Mouse (Mus musculus) midbrain, embryonic 11.5 days (tissue): ENCODE measurements around the gene Oas1c. TPM values are rescaled to one million over a fixed set of nuclear protein-coding genes. Genes with fewer than 3 reads are reported as not detected.
A peak's percentile ranks its signal among the peaks of the same experiment; 100 is the strongest.

Source experiments
- ATAC-seq: fragments of 200-750 bp; cut with Nextera tagmentation; 2 replicates; pipeline ENCODE4 v1.8.0; 2017; ENCODE audit warnings: moderate TSS enrichment, moderate library complexity; ENCODE audit not compliant: low FRiP score
- DNase-seq: peaks from one replicate; pipeline ENCODE4 v3.0.0; 2015; ENCODE audit warnings: low spot score; ENCODE audit errors: missing footprints
- H3K27ac ChIP-seq: fragments of 300-500 bp; sonication (generic); 2 replicates; pipeline ENCODE4 v1.5.1; 2014; ENCODE audit warnings: low read depth, low read length
- H3K27me3 ChIP-seq: fragments of 300-500 bp; sonication (generic); 2 replicates; pipeline ENCODE4 v1.6.1; 2014; ENCODE audit warnings: mild to moderate bottlenecking, low read length, moderate library complexity, mixed read lengths; ENCODE audit not compliant: control insufficient read depth, insufficient read depth
- H3K36me3 ChIP-seq: fragments of 300-500 bp; sonication (generic); 2 replicates; pipeline ENCODE4 v1.6.1; 2014; ENCODE audit warnings: mild to moderate bottlenecking, low read length, moderate library complexity, mixed read lengths; ENCODE audit not compliant: control insufficient read depth, insufficient read depth
- H3K4me1 ChIP-seq: fragments of 300-500 bp; sonication (generic); 2 replicates; pipeline ENCODE4 v1.6.1; 2014; ENCODE audit warnings: low read length; ENCODE audit not compliant: control insufficient read depth, insufficient read depth
- H3K4me2 ChIP-seq: fragments of 300-500 bp; sonication (generic); 2 replicates; pipeline ENCODE4 v1.6.1; 2014; ENCODE audit warnings: mild to moderate bottlenecking, moderate library complexity
- H3K4me3 ChIP-seq: fragments of 300-500 bp; sonication (generic); 2 replicates; pipeline ENCODE4 v1.5.1; 2014; ENCODE audit warnings: low read depth, low read length
- H3K9ac ChIP-seq: fragments of 300-500 bp; sonication (generic); 2 replicates; pipeline ENCODE4 v1.6.1; 2014; ENCODE audit warnings: low read length
- H3K9me3 ChIP-seq: fragments of 300-500 bp; sonication (generic); 2 replicates; pipeline ENCODE4 v1.6.1; 2016; ENCODE audit warnings: low read length; ENCODE audit not compliant: control insufficient read depth
- WGBS: fragments of 180-500 bp; shearing (Covaris S2); extraction: QIAGEN DNeasy Blood & Tissue Kit; methylation state at CpG from one replicate; pipeline ENCODE4 v1.1.7; 2014; 5-methylcytosine and 5-hydroxymethylcytosine counted together
- polyA plus RNA-seq: library from polyadenylated mRNA; unstranded; fragments of >200 nt; fragmentation: Nextera tagmentation; extraction: Ambion mirVana; gene quantifications from 2 replicates; pipeline ENCODE4 v1.2.1, GENCODE M21; 2014

Gene Oas1c
- polyA plus RNA-seq: 0.14 and 0.15 TPM in 2 replicates

DNA sequence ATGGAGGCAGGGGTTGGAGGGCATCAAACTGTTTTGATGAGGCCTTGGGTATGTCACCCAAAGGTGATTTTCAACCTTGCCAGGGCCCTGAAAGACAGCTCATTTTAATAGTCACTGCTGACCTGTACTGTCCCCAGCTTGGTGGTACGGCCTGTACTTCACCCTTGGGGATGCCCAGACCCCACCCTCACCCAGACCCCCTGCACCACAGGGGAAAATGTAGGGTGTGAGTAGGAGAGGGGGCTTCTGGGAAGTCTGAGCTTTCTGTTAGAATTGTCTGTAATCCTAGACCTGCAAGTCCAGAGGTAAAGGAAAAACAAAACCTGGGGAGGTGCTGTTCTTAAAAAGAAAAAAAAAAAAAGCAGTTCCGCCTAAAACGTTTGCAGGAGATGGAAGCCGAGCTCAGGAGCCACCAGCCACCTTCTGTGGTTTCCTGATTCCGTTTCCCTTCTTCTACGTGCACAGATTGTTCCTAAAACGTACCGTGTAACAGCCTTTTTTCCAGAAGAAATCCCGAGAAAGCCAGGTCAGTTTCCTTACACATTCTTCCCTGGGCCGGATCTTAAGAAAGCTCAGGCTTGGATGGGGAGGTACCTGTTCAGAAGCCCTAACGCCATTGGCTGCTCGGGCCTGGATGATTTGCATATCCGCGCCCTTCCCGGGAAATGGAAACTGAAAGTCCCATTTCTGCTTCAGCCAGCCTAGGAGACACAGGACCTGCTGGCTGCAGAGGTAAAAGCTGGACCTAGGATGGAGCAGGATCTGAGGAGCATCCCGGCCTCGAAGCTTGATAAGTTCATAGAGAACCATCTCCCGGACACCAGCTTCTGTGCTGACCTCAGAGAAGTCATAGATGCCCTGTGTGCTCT, at the start of gene Oas1c:
Gene Oas1c, minus strand, starts transcription at position 564 of the 869 bp plus-strand sequence.
- 8% methylated on average over 18 of the region's 18 CpGs for WGBS
- no peaks in the 10 kb centered on the region for H3K4me1 ChIP-seq
- DNase-seq (peak; percentile 91), ATAC-seq (peak; percentile 63; the same call in 1 of the 2 replicates)
- no peaks in the 10 kb centered on the region for H3K9me3 ChIP-seq
- peak within 1 kb of the TSS; percentile 53 for H3K9ac ChIP-seq
- peak within 1 kb of the TSS; percentile 48 for H3K4me2 ChIP-seq
- peak within 1 kb of the TSS; percentile 14; the same call in 1 of the 2 replicates for H3K4me3 ChIP-seq
- no peaks in the 10 kb centered on the region for H3K27me3 ChIP-seq
- no peak within 1 kb of the TSS for H3K27ac ChIP-seq
- no peaks in the 10 kb centered on the region for H3K36me3 ChIP-seq

DNA sequence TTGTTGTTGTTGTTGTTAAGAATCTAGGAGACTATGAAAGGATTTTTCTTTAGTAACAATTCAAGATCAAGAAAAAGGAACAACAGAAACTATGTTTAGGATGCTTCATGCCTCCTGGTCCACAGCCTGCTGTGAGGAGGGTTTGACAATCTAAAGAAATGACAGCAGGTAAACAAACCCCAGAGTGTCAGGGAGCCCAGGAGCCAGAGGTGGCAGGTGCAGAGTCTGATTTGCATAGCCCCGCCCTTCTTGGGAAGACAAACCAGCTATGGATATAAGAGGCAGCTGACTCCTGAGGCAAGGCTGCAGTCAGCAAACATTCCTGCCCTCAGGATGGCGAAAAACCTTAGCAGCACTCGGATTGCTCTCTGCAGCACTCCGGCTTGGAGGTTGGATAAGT, 48.8 kb upstream of the Oas1c start, which contains the start of gene Oas1h:
Gene Oas1h, plus strand, starts transcription at position 301 of the 400 bp plus-strand sequence.
- DNase-seq (no peak), ATAC-seq (no peak)
- H3K4me3 ChIP-seq: no peak within 1 kb of the TSS
- H3K27ac ChIP-seq: no peak within 1 kb of the TSS
- H3K4me2 ChIP-seq: no peak within 1 kb of the TSS
- no peaks in the 10 kb centered on the region for H3K27me3 ChIP-seq
- WGBS: 60% methylated on average over 4 of the region's 4 CpGs
- H3K9ac ChIP-seq: no peak within 1 kb of the TSS
- no peaks in the 10 kb centered on the region for H3K36me3 ChIP-seq
- H3K4me1 ChIP-seq: no peaks in the 10 kb centered on the region
- no peaks in the 10 kb centered on the region for H3K9me3 ChIP-seq

DNA sequence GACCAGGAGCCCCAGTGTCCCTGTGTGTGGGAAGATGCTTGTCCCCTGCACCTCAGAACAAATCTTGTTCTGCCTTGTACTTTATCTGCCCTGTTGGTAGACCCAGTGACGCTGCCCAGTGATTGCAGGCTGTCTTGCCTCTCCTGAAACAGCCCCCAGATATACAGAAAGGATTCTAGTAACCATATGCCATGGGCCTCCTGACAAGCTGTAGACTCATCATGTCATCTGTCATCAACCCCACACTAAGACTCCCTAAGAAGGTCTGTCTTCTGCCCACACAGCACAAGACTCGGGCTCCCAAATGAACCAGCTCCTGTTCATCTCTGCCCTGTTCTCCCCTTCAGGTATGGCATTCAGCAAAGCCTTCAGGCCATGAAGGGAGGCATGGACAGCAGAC, 46.9 kb upstream of the Oas1c start:
- WGBS: 86% methylated on average over 2 of the region's 2 CpGs
- Histone ChIP-seq H3K9ac (no peak overlapping the region), H3K9me3 (no peaks in the 10 kb centered on the region; the same call in 1 of the 2 replicates), H3K4me3 (no peak overlapping the region), H3K4me2 (no peak overlapping the region), H3K27me3 (no peaks in the 10 kb centered on the region), H3K4me1 (no peaks in the 10 kb centered on the region), H3K36me3 (no peaks in the 10 kb centered on the region), H3K27ac (no peak overlapping the region)
- DNase-seq: no peak
- ATAC-seq: no peak

DNA sequence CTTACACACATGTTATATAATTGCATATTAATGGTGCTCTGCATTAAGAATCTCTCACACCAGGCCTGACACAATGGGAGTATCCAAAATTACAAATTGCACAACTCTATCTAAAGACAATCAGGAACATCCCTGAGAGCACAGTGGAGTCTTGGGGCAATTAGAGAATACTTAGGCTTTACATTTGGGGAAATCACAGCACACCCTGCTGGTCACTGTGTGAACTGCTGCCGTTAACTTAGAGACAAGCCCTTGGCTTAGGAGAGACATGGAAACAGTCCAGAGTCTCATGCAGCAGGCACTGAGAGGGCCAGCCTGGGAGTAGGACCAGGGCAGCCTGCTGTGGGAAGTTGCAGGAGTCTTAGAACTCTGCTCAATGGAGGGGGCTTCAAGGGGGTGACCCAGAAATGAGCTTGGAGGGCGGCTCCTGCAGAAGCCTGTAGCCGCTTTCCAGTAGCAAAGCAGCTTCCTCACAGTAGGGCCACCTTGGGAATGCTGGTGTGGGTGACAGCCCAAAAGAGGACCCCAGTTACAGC, 37.4 kb upstream of the Oas1c start:
- Histone ChIP-seq H3K4me3 (no peak overlapping the region), H3K9ac (no peak overlapping the region), H3K4me1 (no peaks in the 10 kb centered on the region), H3K4me2 (no peak overlapping the region), H3K36me3 (no peaks in the 10 kb centered on the region), H3K9me3 (no peaks in the 10 kb centered on the region; the same call in 1 of the 2 replicates), H3K27me3 (no peaks in the 10 kb centered on the region), H3K27ac (no peak overlapping the region)
- peak; percentile 90 for DNase-seq
- WGBS: 70% methylated on average over 3 of the region's 3 CpGs
- no peak for ATAC-seq

DNA sequence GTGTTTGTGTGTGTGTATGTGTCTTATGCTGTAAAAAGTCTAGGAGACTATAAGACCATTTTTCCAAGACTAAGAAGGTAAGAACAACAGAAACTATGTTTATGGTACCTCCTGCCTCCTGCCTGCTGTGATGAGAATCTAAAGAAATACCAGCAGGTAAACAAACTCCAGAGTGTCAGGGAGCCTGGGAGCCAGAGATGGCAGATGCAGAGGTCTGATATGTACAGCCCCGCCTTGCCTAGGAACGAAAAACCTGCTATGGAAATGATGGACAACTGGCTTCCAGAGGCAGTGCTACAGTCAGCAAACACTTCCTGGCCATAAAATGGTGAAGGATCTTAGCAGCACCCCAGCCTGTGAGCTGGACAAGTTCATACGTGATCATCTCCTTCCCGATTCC, 34.8 kb upstream of the Oas1c start, which contains the start of gene Oas1f:
Gene Oas1f, plus strand, starts transcription at position 301 of the 400 bp plus-strand sequence.
- ATAC-seq (no peak), DNase-seq (no peak)
- Histone ChIP-seq H3K27me3 (no peaks in the 10 kb centered on the region), H3K9ac (no peak within 1 kb of the TSS), H3K4me1 (no peaks in the 10 kb centered on the region), H3K36me3 (no peaks in the 10 kb centered on the region), H3K27ac (no peak within 1 kb of the TSS), H3K9me3 (no peaks in the 10 kb centered on the region), H3K4me2 (no peak within 1 kb of the TSS), H3K4me3 (no peak within 1 kb of the TSS)
- WGBS: 84% methylated on average over 4 of the region's 4 CpGs

DNA sequence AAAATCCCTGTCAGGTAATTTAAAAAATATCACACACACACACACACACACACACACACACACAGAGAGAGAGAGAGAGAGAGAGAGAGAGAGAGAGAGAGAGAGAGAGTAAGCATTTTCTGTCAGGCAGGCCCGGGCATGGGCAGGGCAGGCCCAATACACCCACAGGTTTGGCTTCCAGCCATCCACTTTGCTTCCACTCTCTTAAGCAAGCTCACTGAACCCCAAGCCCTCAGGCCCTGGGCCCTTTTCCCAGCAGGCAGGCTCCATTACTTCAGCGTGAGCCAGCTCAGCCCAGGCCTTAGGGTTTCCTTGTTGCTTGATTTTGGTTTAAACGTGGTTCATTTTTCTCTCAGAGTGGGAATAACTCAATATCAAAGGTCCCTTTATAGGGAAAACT, 32.4 kb upstream of the Oas1c start:
- no peak for ATAC-seq
- H3K27me3 ChIP-seq: no peaks in the 10 kb centered on the region
- 91% methylated on average over 3 of the region's 3 CpGs for WGBS
- H3K4me3 ChIP-seq: no peak overlapping the region
- no peaks in the 10 kb centered on the region for H3K9me3 ChIP-seq
- H3K36me3 ChIP-seq: no peaks in the 10 kb centered on the region
- H3K9ac ChIP-seq: no peak overlapping the region
- DNase-seq: no peak
- H3K4me1 ChIP-seq: no peaks in the 10 kb centered on the region
- no peak overlapping the region for H3K4me2 ChIP-seq
- no peak overlapping the region for H3K27ac ChIP-seq

DNA sequence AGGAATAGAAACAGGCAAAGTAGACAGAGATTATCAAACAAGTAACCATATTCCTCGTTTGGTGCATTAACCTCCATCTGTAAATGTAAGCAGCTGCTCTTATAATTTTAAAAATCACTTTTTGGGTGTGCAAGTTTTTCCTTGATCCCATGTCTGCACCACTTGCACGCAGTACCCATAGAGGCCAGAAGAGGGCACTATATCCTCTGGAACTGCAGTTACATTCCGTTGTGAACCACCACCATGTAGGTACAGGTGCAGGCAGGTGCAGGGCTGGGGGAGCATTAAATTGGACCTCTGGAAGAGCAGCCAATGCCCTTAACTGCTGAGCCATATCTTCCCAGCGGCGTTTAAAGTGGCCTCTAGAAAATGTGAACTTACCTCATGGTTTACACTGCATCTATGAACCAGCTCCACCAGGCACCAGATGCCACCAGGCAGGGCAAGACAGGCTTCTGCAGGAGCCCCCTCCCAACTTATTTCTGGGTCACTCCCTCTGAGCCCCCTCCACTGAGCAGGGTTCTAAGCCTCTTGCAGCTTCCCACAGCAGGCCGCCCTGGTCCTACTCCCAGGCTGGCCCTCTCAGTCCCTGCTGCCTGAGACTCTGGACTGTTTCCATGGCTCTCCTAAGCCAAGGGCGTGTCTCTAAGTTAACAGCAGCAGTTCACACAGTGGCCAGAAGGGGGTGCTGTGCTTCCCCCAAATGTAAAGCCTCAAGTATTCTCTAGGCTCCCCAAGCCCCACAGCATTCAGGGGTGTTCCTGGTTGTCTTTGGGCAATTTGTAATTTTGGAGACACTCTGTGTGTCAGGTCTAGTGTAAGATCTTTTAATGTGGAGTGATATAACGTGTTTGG, 24.6 kb upstream of the Oas1c start:
- peaks cover 7% of the 10 kb centered on the region; the same call in 1 of the 2 replicates for H3K4me1 ChIP-seq
- H3K36me3 ChIP-seq: no peaks in the 10 kb centered on the region
- 0 out of 2 replicates have a peak, but pooled peaks have one; percentile 30 for ATAC-seq
- 6% methylated on average over 8 of the region's 8 CpGs for WGBS
- no peak overlapping the region for H3K4me2 ChIP-seq
- peak; percentile 94 for DNase-seq
- no peaks in the 10 kb centered on the region for H3K9me3 ChIP-seq
- no peaks in the 10 kb centered on the region for H3K27me3 ChIP-seq
- no peak overlapping the region for H3K9ac ChIP-seq
- H3K27ac ChIP-seq: no peak overlapping the region
- no peak overlapping the region for H3K4me3 ChIP-seq

DNA sequence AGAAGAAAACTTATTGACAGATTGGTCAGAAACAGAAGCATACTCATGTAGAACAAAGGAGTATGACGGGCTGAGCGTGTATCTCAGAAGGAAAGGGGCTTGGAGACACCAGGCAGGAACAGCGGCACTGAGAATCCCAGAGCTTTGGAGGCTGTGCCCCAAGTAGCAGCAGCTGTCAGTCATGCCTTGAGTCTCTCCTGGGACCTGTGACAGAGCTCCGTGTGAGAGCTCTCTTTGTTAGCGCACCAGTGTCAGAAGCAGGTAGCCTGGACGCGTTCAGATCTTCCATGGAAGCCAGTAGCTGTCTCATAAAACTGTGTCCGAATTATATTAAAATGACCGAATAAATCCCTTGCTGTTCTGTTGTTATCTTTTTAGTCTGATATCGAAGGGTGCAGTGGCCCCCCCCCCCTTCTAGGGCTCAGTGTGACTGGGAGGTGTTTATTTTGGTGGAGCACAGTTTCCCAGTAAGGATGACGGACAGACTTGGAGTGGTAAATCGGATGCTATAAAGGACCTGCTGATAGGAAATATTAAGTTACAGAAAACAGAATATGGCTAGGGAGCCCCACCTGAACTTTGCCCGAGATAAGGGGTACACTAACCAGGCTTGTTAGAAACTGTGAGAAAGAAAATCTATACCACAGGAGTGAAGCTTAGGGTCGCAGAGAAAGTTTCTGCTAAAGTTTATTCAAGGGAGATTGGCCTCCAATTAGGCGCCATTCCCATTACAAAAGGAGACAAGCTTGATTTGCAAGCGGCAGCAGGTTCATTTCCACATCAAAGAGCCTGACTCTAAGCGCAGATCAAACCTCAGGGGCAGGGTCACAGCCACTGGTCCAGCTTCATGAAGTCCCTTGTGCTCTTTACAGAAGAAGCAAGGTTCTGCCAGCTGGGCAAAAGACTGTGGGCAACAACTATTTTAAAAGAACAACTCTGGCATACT, 21.3 kb upstream of the Oas1c start:
- Histone ChIP-seq H3K4me1 (peaks cover 7% of the 10 kb centered on the region; the same call in 1 of the 2 replicates), H3K9ac (no peak overlapping the region), H3K4me2 (no peak overlapping the region), H3K9me3 (no peaks in the 10 kb centered on the region), H3K27me3 (no peaks in the 10 kb centered on the region), H3K36me3 (no peaks in the 10 kb centered on the region), H3K4me3 (no peak overlapping the region), H3K27ac (no peak overlapping the region)
- ATAC-seq: no peak
- 13% methylated on average over 17 of the region's 17 CpGs for WGBS
- DNase-seq: peak; percentile 87
